Comparison of ENCODE assay signal across 26 mouse cellular contexts in the genomic region with DNA sequence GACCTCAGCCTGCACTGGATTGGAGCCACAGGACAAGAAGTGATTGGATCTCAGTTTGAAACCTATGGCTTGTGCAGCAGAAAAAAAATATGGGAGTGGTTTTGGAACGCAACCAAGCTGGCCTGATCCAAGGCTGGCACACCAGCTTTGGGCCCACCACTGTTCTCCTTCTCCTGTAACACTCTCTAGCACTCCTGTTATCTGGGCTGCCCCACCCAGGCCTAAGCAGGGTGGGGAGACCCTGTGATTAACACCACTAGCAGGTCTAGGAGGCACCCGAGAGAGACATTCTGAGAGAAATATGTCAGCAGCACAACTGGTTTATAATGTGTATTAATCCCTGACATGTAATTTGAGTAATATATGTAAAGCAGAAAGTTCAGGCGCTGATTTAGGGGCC. TPM values are rescaled to one million over a fixed set of nuclear protein-coding genes. Genes with fewer than 3 reads are reported as not detected.
DNase-seq lines count a peak whose midpoint lies in the region; ATAC-seq lines count a peak whose summit lies in the region.
"Had no signal": no experiment of that assay in that cellular context is flagged by ENCODE, and none has a peak within 500 bp of the region (broad histone marks: within the 10 kb centered on the region; RNA-seq: fewer than 3 reads in every experiment).

No protein-coding gene starts in this region.

- 67% methylated on average over 3 of the region's 3 CpGs for WGBS in kidney, embryonic 15.5 days
- WGBS in liver, embryonic 11.5 days: 59% methylated on average over 3 of the region's 3 CpGs

- H3K4me2 ChIP-seq in kidney, embryonic 15.5 days: no peak overlapping the region
- peak overlapping the region; percentile 38 for H3K4me2 ChIP-seq in liver, embryonic 11.5 days
- H3K4me2 ChIP-seq: hindbrain, embryonic 12.5 days; intestine, embryonic 15.5 days; neural tube, embryonic 13.5 days had no signal

- H3K9me3 ChIP-seq in kidney, embryonic 15.5 days (replicated peaks): no peaks in the 10 kb centered on the region
- no peaks in the 10 kb centered on the region for H3K9me3 ChIP-seq in liver, embryonic 11.5 days (ENCODE audit: control insufficient read depth, low read length)
- H3K9me3 ChIP-seq: G1E; intestine, embryonic 15.5 days; neural tube, embryonic 13.5 days had no signal

- no peak overlapping the region for H3K9ac ChIP-seq in kidney, embryonic 15.5 days
- no peak overlapping the region for H3K9ac ChIP-seq in liver, embryonic 11.5 days (ENCODE audit: low read depth, low read length)
- H3K9ac ChIP-seq: hindbrain, embryonic 12.5 days; intestine, embryonic 15.5 days; neural tube, embryonic 13.5 days had no signal

- DNase-seq in cerebellum, postnatal 10 days: peak; percentile 25 to 30
- no peak for DNase-seq in cerebellum, adult 18-20 months
- DNase-seq in kidney, adult 11 months: no peak
- no peak for DNase-seq in liver, embryonic 11.5 days (ENCODE audit: low spot score)
- no peak for DNase-seq in thymus, postnatal 25 days
- no peak for DNase-seq in urinary bladder, postnatal 36 days (ENCODE audit: low spot score in 2 of 2)
- DNase-seq: cerebellum, postnatal 14 days; embryo, embryonic 11 days; kidney, postnatal 36 days; lung, postnatal 14 days; right cerebral cortex, postnatal 14 days had no signal

- H3K27ac ChIP-seq in kidney, embryonic 15.5 days: 0 out of 2 replicates have a peak overlapping the region, but pooled peaks have one; percentile 41
- no peak overlapping the region; the same call in 1 of the 2 replicates for H3K27ac ChIP-seq in liver, embryonic 11.5 days (ENCODE audit: low read depth, low read length)
- H3K27ac ChIP-seq: hindbrain, embryonic 12.5 days; intestine, embryonic 15.5 days; neural tube, embryonic 13.5 days had no signal

- no peaks in the 10 kb centered on the region for H3K27me3 ChIP-seq in kidney, embryonic 15.5 days
- H3K27me3 ChIP-seq in liver, embryonic 11.5 days (replicated peaks; ENCODE audit: control insufficient read depth, insufficient read depth, low read length): no peaks in the 10 kb centered on the region
- H3K27me3 ChIP-seq: hindbrain, embryonic 12.5 days; intestine, embryonic 15.5 days; neural tube, embryonic 13.5 days had no signal

- no peak overlapping the region for H3K4me3 ChIP-seq in kidney, embryonic 15.5 days (replicated peaks)
- no peak overlapping the region for H3K4me3 ChIP-seq in liver, embryonic 11.5 days (ENCODE audit: low read depth, low read length)
- H3K4me3 ChIP-seq: hindbrain, embryonic 12.5 days; intestine, embryonic 15.5 days; neural tube, embryonic 13.5 days had no signal

- H3K36me3 ChIP-seq in kidney, embryonic 15.5 days: no peaks in the 10 kb centered on the region
- no peaks in the 10 kb centered on the region for H3K36me3 ChIP-seq in liver, embryonic 11.5 days (ENCODE audit: control insufficient read depth, insufficient read depth, low read length)
- H3K36me3 ChIP-seq: G1E; hindbrain, embryonic 12.5 days; intestine, embryonic 15.5 days; neural tube, embryonic 13.5 days had no signal

- peaks cover 11% of the 10 kb centered on the region for H3K4me1 ChIP-seq in kidney, embryonic 15.5 days
- H3K4me1 ChIP-seq in liver, embryonic 11.5 days (replicated peaks; ENCODE audit: control insufficient read depth, insufficient read depth, low read length): peaks cover 35% of the 10 kb centered on the region
- H3K4me1 ChIP-seq: hindbrain, embryonic 12.5 days had no signal

- ATAC-seq in kidney, embryonic 15.5 days (replicated peaks; ENCODE audit: low FRiP score): no peak
- ATAC-seq in liver, embryonic 11.5 days (replicated peaks; ENCODE audit: low FRiP score): peak; percentile 80
- peak; percentile 66; the same call in 1 of the 2 replicates for ATAC-seq in megakaryocyte-erythroid progenitor cell, adult 5-6 weeks (replicated peaks; ENCODE audit: low FRiP score, low TSS enrichment, poor library complexity, severe bottlenecking)
- ATAC-seq: CD4-positive, CD25-positive, alpha-beta regulatory T cell, adult 4 months; forebrain, embryonic 16.5 days; intestine, embryonic 15.5 days had no signal

RNA-seq across cellular contexts. Expression of a gene that starts 6.6 kb away (rescaled TPM):
- polyA plus RNA-seq in kidney, embryonic 15.5 days (2015; fragmentation: Nextera tagmentation; extraction: Ambion mirVana): not detected in 2 replicates
- not detected in 2 replicates for polyA plus RNA-seq in liver, embryonic 11.5 days (2014; fragmentation: Nextera tagmentation; extraction: Ambion mirVana)
- not detected in 2 replicates for total RNA-seq in megakaryocyte-erythroid progenitor cell, adult 5-6 weeks (2014; fragmentation: Nextera tagmentation)
- not detected in 2 replicates for total RNA-seq in megakaryocyte-erythroid progenitor cell, adult 5-6 weeks (2017)
- total RNA-seq: adrenal gland, postnatal 4 days; G1E; gastrocnemius, postnatal 4 days; layer of hippocampus, postnatal 25 days; left cerebral cortex, postnatal 14 days; liver, adult 2 months; monocyte, adult 5-6 weeks had no signal
- polyA plus RNA-seq: CD4-positive, CD25-positive, alpha-beta regulatory T cell, adult 4 months; forebrain, embryonic 16.5 days; G1E; heart, embryonic 14.5 days; hindbrain, embryonic 12.5 days; intestine, embryonic 15.5 days; liver, adult 2 months; neural tube, embryonic 13.5 days had no signal

RNA-seq across cellular contexts. Expression of a gene that starts 27.7 kb away (rescaled TPM):
- 47.3 and 54.3 TPM in 2 replicates for polyA plus RNA-seq in kidney, embryonic 15.5 days (2015; fragmentation: Nextera tagmentation; extraction: Ambion mirVana)
- 59.5 and 66.2 TPM in 2 replicates for polyA plus RNA-seq in liver, embryonic 11.5 days (2014; fragmentation: Nextera tagmentation; extraction: Ambion mirVana)
- 153 and 167 TPM in 2 replicates for total RNA-seq in megakaryocyte-erythroid progenitor cell, adult 5-6 weeks (2014; fragmentation: Nextera tagmentation)
- total RNA-seq in megakaryocyte-erythroid progenitor cell, adult 5-6 weeks (2017): 152 and 190 TPM in 2 replicates

RNA-seq across cellular contexts. Expression of a gene that starts 28.0 kb away (rescaled TPM):
- 0.66 and 0.91 TPM in 2 replicates for polyA plus RNA-seq in kidney, embryonic 15.5 days (2015; fragmentation: Nextera tagmentation; extraction: Ambion mirVana)
- polyA plus RNA-seq in liver, embryonic 11.5 days (2014; fragmentation: Nextera tagmentation; extraction: Ambion mirVana): 0.62 TPM in 1 of 2 replicates, not detected in the other
- total RNA-seq in megakaryocyte-erythroid progenitor cell, adult 5-6 weeks (2014; fragmentation: Nextera tagmentation): not detected in 2 replicates
- not detected in 2 replicates for total RNA-seq in megakaryocyte-erythroid progenitor cell, adult 5-6 weeks (2017)
- total RNA-seq: adrenal gland, postnatal 4 days; G1E; gastrocnemius, postnatal 4 days; layer of hippocampus, postnatal 25 days; left cerebral cortex, postnatal 14 days; liver, adult 2 months; monocyte, adult 5-6 weeks had no signal
- polyA plus RNA-seq: CD4-positive, CD25-positive, alpha-beta regulatory T cell, adult 4 months; heart, embryonic 14.5 days; liver, adult 2 months; neural tube, embryonic 13.5 days had no signal

Comparison
In these comparisons a context has a peak if more than half of its experiments do, and no peak if none do; other contexts are left out.
1. DNase-seq: peak in cerebellum, postnatal 10 days (2 of 2); none in cerebellum, adult 18-20 months (0 of 2), kidney, adult 11 months (single experiment), liver, embryonic 11.5 days (single experiment), thymus, postnatal 25 days (single experiment) and urinary bladder, postnatal 36 days (0 of 2).